Mouse (Mus musculus): ENCODE results near the gene Gm10271. TPM values are rescaled to one million over a fixed set of nuclear protein-coding genes. Genes with fewer than 3 reads are reported as not detected.

The Gm10271 gene
- polyA plus RNA-seq, 1 experiment from 2014 or later: not detected

GRCm38 (mm10) chr10:116965297-116965696 is 7.1 kb downstream of the Gm10271 start:
- DNase-seq (no peak), ATAC-seq (ENCODE audit: low FRiP score, low TSS enrichment) (no peak)
- no peaks in the 10 kb centered on the region for H3K9me3 ChIP-seq (ENCODE audit: control insufficient read depth, low read length)
- no peaks in the 10 kb centered on the region for H3K4me1 ChIP-seq (ENCODE audit: control insufficient read depth, insufficient read depth, low read length)
- H3K4me3 ChIP-seq (replicated peaks; ENCODE audit: low read depth, low read length): no peak overlapping the region
- H3K4me2 ChIP-seq (ENCODE audit: low read length): no peak overlapping the region
- H3K36me3 ChIP-seq (ENCODE audit: control insufficient read depth, insufficient read depth, low read length): no peaks in the 10 kb centered on the region
- no peaks in the 10 kb centered on the region for H3K27me3 ChIP-seq (ENCODE audit: control insufficient read depth, insufficient read depth, low read length)
- WGBS: 83% methylated on average over 5 of the region's 5 CpGs
- H3K27ac ChIP-seq (replicated peaks; ENCODE audit: low read depth, low read length): no peak overlapping the region
- no peak overlapping the region for H3K9ac ChIP-seq (replicated peaks; ENCODE audit: low read length)

- Histone ChIP-seq H3K36me3 (ENCODE audit: control insufficient read depth, insufficient read depth, low read length) (no peaks in the 10 kb centered on the region), H3K27me3 (ENCODE audit: control insufficient read depth, insufficient read depth, low read length) (no peaks in the 10 kb centered on the region), H3K4me1 (ENCODE audit: control insufficient read depth, insufficient read depth, low read length) (no peaks in the 10 kb centered on the region), H3K4me2 (ENCODE audit: low read length) (no peak overlapping the region), H3K9ac (replicated peaks; ENCODE audit: low read length) (no peak overlapping the region), H3K27ac (replicated peaks; ENCODE audit: low read depth, low read length) (no peak overlapping the region), H3K9me3 (ENCODE audit: control insufficient read depth, low read length) (no peaks in the 10 kb centered on the region), H3K4me3 (replicated peaks; ENCODE audit: low read depth, low read length) (no peak overlapping the region)
- 94% methylated on average over 4 of the region's 4 CpGs for WGBS
- ATAC-seq (ENCODE audit: low FRiP score, low TSS enrichment) (no peak), DNase-seq (no peak)
These were observed 7.8 kb downstream of the Gm10271 start for GRCm38 (mm10) chr10:116964571-116964970.

- 83% methylated on average over 11 of the region's 11 CpGs for WGBS
- H3K9me3 ChIP-seq (ENCODE audit: control insufficient read depth, low read length): no peaks in the 10 kb centered on the region
- H3K4me1 ChIP-seq (ENCODE audit: control insufficient read depth, insufficient read depth, low read length): no peaks in the 10 kb centered on the region
- no peak overlapping the region for H3K4me2 ChIP-seq (ENCODE audit: low read length)
- H3K9ac ChIP-seq (replicated peaks; ENCODE audit: low read length): no peak overlapping the region
- H3K36me3 ChIP-seq (ENCODE audit: control insufficient read depth, insufficient read depth, low read length): no peaks in the 10 kb centered on the region
- no peak overlapping the region for H3K4me3 ChIP-seq (replicated peaks; ENCODE audit: low read depth, low read length)
- no peak for DNase-seq
- H3K27me3 ChIP-seq (ENCODE audit: control insufficient read depth, insufficient read depth, low read length): no peaks in the 10 kb centered on the region
- H3K27ac ChIP-seq (replicated peaks; ENCODE audit: low read depth, low read length): no peak overlapping the region
- no peak for ATAC-seq (ENCODE audit: low FRiP score, low TSS enrichment)
These were observed 8.3 kb downstream of the Gm10271 start for GRCm38 (mm10) chr10:116964084-116964483.

GRCm38 (mm10) chr10:116962803-116963202 is 9.6 kb downstream of the Gm10271 start:
- WGBS: 56% methylated on average over 17 of the region's 17 CpGs
- DNase-seq: no peak
- Histone ChIP-seq H3K4me2 (ENCODE audit: low read length) (no peak overlapping the region), H3K27ac (replicated peaks; ENCODE audit: low read depth, low read length) (no peak overlapping the region), H3K27me3 (ENCODE audit: control insufficient read depth, insufficient read depth, low read length) (no peaks in the 10 kb centered on the region), H3K4me3 (replicated peaks; ENCODE audit: low read depth, low read length) (no peak overlapping the region), H3K9ac (replicated peaks; ENCODE audit: low read length) (no peak overlapping the region), H3K36me3 (ENCODE audit: control insufficient read depth, insufficient read depth, low read length) (no peaks in the 10 kb centered on the region), H3K4me1 (ENCODE audit: control insufficient read depth, insufficient read depth, low read length) (no peaks in the 10 kb centered on the region), H3K9me3 (ENCODE audit: control insufficient read depth, low read length) (no peaks in the 10 kb centered on the region)
- ATAC-seq (ENCODE audit: low FRiP score, low TSS enrichment): no peak

- H3K9me3 ChIP-seq (ENCODE audit: control insufficient read depth, low read length): no peaks in the 10 kb centered on the region
- WGBS: 72% methylated on average over 14 of the region's 14 CpGs
- no peak overlapping the region for H3K9ac ChIP-seq (replicated peaks; ENCODE audit: low read length)
These were observed 10.3 kb downstream of the Gm10271 start for GRCm38 (mm10) chr10:116962152-116962551.

GRCm38 (mm10) chr10:116957867-116958551 is 14.4 kb downstream of the Gm10271 start:
- Histone ChIP-seq H3K36me3 (ENCODE audit: control insufficient read depth, insufficient read depth, low read length) (no peaks in the 10 kb centered on the region), H3K9me3 (ENCODE audit: control insufficient read depth, low read length) (no peaks in the 10 kb centered on the region), H3K4me2 (ENCODE audit: low read length) (no peak overlapping the region), H3K27me3 (ENCODE audit: control insufficient read depth, insufficient read depth, low read length) (no peaks in the 10 kb centered on the region), H3K4me1 (ENCODE audit: control insufficient read depth, insufficient read depth, low read length) (no peaks in the 10 kb centered on the region), H3K9ac (replicated peaks; ENCODE audit: low read length) (no peak overlapping the region), H3K4me3 (replicated peaks; ENCODE audit: low read depth, low read length) (no peak overlapping the region), H3K27ac (replicated peaks; ENCODE audit: low read depth, low read length) (no peak overlapping the region)
- 58% methylated on average over 5 of the region's 5 CpGs for WGBS
- ATAC-seq (ENCODE audit: low FRiP score, low TSS enrichment): no peak
- DNase-seq: no peak

More at GRCm38 (mm10) chr10:116962152-116962551, 10.3 kb downstream of the Gm10271 start:
- H3K36me3 ChIP-seq (ENCODE audit: control insufficient read depth, insufficient read depth, low read length): no peaks in the 10 kb centered on the region
- no peak overlapping the region for H3K4me3 ChIP-seq (replicated peaks; ENCODE audit: low read depth, low read length)
- no peaks in the 10 kb centered on the region for H3K4me1 ChIP-seq (ENCODE audit: control insufficient read depth, insufficient read depth, low read length)
- ATAC-seq (ENCODE audit: low FRiP score, low TSS enrichment) (no peak), DNase-seq (peak; percentile 43)
- no peak overlapping the region for H3K4me2 ChIP-seq (ENCODE audit: low read length)
- H3K27me3 ChIP-seq (ENCODE audit: control insufficient read depth, insufficient read depth, low read length): no peaks in the 10 kb centered on the region
- no peak overlapping the region for H3K27ac ChIP-seq (replicated peaks; ENCODE audit: low read depth, low read length)

GRCm38 (mm10) chr10:116956483-116957158 is 15.8 kb downstream of the Gm10271 start:
- no peaks in the 10 kb centered on the region for H3K4me1 ChIP-seq (ENCODE audit: control insufficient read depth, insufficient read depth, low read length)
- H3K9me3 ChIP-seq (ENCODE audit: control insufficient read depth, low read length): no peaks in the 10 kb centered on the region
- WGBS: 90% methylated on average over 11 of the region's 11 CpGs
- DNase-seq (no peak), ATAC-seq (ENCODE audit: low FRiP score, low TSS enrichment) (no peak)
- H3K27me3 ChIP-seq (ENCODE audit: control insufficient read depth, insufficient read depth, low read length): no peaks in the 10 kb centered on the region
- no peak overlapping the region for H3K27ac ChIP-seq (replicated peaks; ENCODE audit: low read depth, low read length)
- no peaks in the 10 kb centered on the region for H3K36me3 ChIP-seq (ENCODE audit: control insufficient read depth, insufficient read depth, low read length)
- H3K4me2 ChIP-seq (ENCODE audit: low read length): no peak overlapping the region
- no peak overlapping the region for H3K4me3 ChIP-seq (replicated peaks; ENCODE audit: low read depth, low read length)
- H3K9ac ChIP-seq (replicated peaks; ENCODE audit: low read length): no peak overlapping the region

- no peaks in the 10 kb centered on the region for H3K9me3 ChIP-seq (ENCODE audit: control insufficient read depth, low read length)
- 98% methylated on average over 6 of the region's 6 CpGs for WGBS
- H3K4me3 ChIP-seq (replicated peaks; ENCODE audit: low read depth, low read length): no peak overlapping the region
- H3K4me2 ChIP-seq (ENCODE audit: low read length): no peak overlapping the region
- ATAC-seq (ENCODE audit: low FRiP score, low TSS enrichment) (no peak), DNase-seq (no peak)
- H3K36me3 ChIP-seq (ENCODE audit: control insufficient read depth, insufficient read depth, low read length): no peaks in the 10 kb centered on the region
- H3K27me3 ChIP-seq (ENCODE audit: control insufficient read depth, insufficient read depth, low read length): no peaks in the 10 kb centered on the region
- H3K9ac ChIP-seq (replicated peaks; ENCODE audit: low read length): no peak overlapping the region
- no peak overlapping the region for H3K27ac ChIP-seq (replicated peaks; ENCODE audit: low read depth, low read length)
- no peaks in the 10 kb centered on the region for H3K4me1 ChIP-seq (ENCODE audit: control insufficient read depth, insufficient read depth, low read length)
These were observed 17.2 kb downstream of the Gm10271 start for GRCm38 (mm10) chr10:116955191-116955590.

- H3K27ac ChIP-seq (replicated peaks; ENCODE audit: low read depth, low read length): no peak overlapping the region
- 22% methylated on average over 5 of the region's 5 CpGs for WGBS
- ATAC-seq (ENCODE audit: low FRiP score, low TSS enrichment) (no peak), DNase-seq (no peak)
- peak overlapping the region; percentile 79; the same call in 1 of the 2 replicates for H3K4me3 ChIP-seq (replicated peaks; ENCODE audit: low read depth, low read length)
- H3K9me3 ChIP-seq (ENCODE audit: control insufficient read depth, low read length): no peaks in the 10 kb centered on the region
- H3K4me1 ChIP-seq (ENCODE audit: control insufficient read depth, insufficient read depth, low read length): peaks cover 11% of the 10 kb centered on the region
- no peaks in the 10 kb centered on the region for H3K36me3 ChIP-seq (ENCODE audit: control insufficient read depth, insufficient read depth, low read length)
- no peaks in the 10 kb centered on the region for H3K27me3 ChIP-seq (ENCODE audit: control insufficient read depth, insufficient read depth, low read length)
- H3K4me2 ChIP-seq (ENCODE audit: low read length): peak overlapping the region; percentile 77
- H3K9ac ChIP-seq (replicated peaks; ENCODE audit: low read length): no peak overlapping the region
These were observed 21.5 kb downstream of the Gm10271 start for GRCm38 (mm10) chr10:116950886-116951285.

Measured in midbrain, embryonic 14.5 days (tissue).